Mouse (Mus musculus): Measurements from ENCODE around the gene Dhrs1. TPM values are rescaled to one million over a fixed set of nuclear protein-coding genes. Genes with fewer than 3 reads are reported as not detected.

Gene Dhrs1
- total RNA-seq, 2 experiments from 2014 or later, result 93.2 to 94.9 TPM

DNA sequence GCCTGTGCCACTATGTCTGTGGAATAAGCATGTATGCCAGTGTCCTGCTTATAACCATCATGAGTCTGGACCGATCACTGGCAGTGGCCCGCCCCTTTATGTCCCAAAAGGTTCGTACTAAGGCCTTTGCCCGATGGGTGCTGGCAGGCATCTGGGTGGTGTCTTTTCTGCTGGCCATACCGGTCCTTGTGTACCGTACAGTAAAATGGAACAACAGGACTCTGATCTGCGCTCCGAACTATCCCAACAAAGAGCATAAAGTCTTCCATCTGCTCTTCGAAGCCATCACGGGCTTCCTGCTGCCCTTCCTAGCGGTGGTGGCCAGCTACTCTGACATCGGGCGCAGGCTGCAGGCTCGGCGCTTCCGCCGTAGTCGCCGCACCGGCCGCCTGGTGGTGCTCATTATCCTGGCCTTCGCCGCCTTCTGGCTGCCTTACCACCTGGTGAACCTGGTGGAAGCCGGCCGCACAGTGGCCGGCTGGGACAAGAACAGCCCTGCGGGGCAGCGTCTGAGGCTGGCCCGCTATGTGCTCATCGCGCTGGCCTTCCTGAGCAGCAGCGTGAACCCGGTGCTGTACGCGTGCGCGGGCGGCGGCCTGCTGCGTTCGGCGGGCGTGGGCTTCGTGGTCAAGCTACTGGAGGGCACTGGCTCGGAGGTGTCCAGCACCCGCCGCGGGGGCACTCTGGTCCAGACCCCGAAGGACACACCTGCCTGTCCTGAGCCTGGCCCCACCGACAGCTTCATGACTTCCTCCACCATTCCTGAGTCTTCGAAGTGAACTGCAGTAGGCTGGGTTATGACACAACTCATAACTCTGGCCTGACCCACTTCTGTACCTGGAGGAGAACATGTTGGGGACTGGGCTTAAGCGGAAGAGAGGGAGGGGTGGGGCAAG lies 22.3 kb upstream of the Dhrs1 start:
- intact Hi-C loops (cut with DNase I), result no loop called here
- DNase-seq (ENCODE audit: extremely low spot score in 1 of 2, low spot score in 2 of 2), result peak in 1 of 2 experiments; percentile 74

DNA sequence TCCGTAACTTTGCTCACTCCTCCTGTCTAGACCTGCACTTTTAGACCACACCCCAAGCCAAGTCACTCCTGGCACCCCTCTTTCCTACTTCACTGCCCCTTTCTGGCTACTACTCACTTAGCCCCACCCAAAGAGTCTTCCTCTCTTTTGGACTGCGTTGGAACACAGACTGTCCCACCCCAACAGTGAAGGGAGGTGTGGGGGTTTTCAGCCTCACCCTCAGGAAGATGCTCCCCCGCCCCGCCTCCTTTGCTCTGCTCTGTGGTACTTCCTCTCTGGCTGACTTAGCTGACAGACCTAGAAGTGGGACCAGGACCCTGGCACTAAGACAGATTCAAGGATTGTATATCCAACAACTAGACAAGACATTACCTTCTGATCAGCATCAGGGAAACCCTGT lies 20.2 kb upstream of the Dhrs1 start, which contains the start of gene Ltb4r1:
Ltb4r1 (plus strand) TSS at position 267 of the 400 bp plus-strand sequence.
- DNase-seq (ENCODE audit: extremely low spot score in 1 of 2, low spot score in 2 of 2), result no peak
- intact Hi-C loops (cut with DNase I), result no loop called here

DNA sequence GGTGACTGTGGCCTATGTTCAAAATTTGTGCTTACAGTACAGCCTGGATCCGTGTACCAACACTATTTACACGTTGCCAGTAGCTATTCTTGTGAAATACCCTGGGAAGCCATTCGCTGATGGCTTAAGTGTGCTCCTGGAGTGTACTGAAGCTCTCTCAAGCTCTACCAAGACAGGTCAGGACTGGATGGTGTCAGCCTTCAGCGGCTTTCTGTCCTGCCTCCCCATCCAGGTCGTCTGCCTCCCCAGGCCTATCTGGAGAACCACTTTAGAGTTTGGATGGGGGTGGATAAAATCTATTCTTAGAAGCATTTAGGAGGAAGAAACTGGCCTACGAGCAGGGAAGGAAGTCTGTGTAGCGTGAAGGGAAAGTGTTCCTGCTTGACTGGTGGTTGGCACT lies 17.7 kb upstream of the Dhrs1 start:
- intact Hi-C loops (cut with DNase I), result loop anchor here (5.0 kb wide), 1 partner anchor 154 kb away; no protein-coding TSS in a partner anchor

DNA sequence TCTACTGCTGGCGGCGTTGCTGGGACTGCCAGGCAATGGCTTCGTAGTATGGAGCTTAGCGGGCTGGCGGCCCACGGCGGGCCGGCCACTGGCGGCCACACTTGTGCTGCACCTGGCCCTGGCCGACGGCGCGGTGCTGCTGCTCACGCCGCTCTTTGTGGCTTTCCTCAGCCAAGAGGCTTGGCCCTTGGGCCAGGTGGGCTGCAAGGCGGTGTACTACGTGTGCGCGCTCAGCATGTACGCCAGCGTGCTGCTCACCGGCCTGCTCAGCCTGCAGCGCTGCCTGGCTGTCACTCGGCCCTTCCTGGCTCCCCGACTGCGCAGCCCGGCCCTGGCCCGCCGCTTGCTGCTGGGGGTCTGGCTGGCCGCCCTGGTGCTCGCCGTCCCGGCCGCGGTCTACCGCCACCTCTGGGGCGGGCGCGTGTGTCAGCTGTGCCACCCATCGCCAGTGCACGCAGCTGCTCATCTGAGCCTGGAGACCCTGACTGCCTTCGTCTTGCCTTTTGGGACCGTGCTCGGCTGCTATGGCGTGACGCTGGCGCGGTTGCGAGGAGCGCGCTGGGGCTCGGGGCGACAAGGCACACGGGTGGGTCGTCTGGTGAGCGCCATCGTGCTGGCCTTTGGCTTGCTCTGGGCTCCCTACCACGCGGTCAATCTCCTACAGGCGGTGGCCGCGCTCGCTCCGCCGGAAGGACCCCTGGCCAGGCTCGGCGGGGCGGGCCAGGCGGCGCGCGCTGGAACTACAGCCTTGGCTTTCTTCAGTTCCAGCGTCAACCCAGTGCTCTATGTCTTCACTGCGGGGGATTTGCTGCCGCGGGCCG lies 16.7 kb upstream of the Dhrs1 start:
- intact Hi-C loops (cut with DNase I), result loop anchor here (5.0 kb wide), 1 partner anchor 155 kb away; no protein-coding TSS in a partner anchor
- DNase-seq (ENCODE audit: extremely low spot score in 1 of 2, low spot score in 2 of 2), result peak; percentile 31 to 74

More for the DNA sequence above, 17.7 kb upstream of the Dhrs1 start:
- no peak for DNase-seq (ENCODE audit: extremely low spot score in 1 of 2, low spot score in 2 of 2)

GRCm38 (mm10) chr14:55761163-55761562 lies 15.7 kb upstream of the Dhrs1 start, which contains the start of gene Ltb4r2:
Gene Ltb4r2, plus strand, starts transcription at chr14:55761428.
- DNase-seq (ENCODE audit: extremely low spot score in 1 of 2, low spot score in 2 of 2), result no peak
- intact Hi-C loops (cut with DNase I), result loop anchor here (5.0 kb wide), 1 partner anchor 156 kb away; no protein-coding TSS in a partner anchor

- peak; percentile 79 to 85 for DNase-seq (ENCODE audit: extremely low spot score in 1 of 2, low spot score in 2 of 2)
- intact Hi-C loops (cut with DNase I), result loop anchor here (5.0 kb wide), 1 partner anchor 157 kb away; no protein-coding TSS in a partner anchor
These were observed 14.7 kb upstream of the Dhrs1 start for GRCm38 (mm10) chr14:55760156-55760555.

DNA sequence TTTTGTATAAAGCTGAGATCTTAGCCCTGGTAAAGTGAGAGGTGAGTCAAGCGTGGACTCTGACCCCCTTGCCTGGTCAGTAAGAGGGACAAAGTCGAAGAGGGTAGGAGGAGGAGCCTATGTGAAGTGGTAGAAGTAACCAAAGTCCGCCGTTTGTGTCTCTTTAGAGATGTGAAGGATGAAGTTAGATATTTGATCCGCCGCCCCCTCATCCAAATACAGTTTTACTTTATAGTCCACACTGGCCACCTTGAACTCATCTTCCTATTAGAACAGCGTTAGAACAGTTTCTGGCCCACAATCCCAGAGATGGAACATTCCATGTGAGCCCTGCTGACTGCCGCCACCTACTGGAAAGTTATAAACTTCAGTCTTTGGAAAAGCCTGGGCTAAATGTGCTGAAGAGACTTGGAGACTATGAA lies 12.9 kb upstream of the Dhrs1 start, which contains the start of gene Cideb:
Cideb (minus strand) TSS at position 96 of the 422 bp plus-strand sequence.
- peak; percentile 49 to 55 for DNase-seq (ENCODE audit: extremely low spot score in 1 of 2, low spot score in 2 of 2)
- intact Hi-C loops (cut with DNase I), result no loop called here

- intact Hi-C loops (cut with DNase I), result no loop called here
These were observed 12.1 kb upstream of the Dhrs1 start for GRCm38 (mm10) chr14:55757566-55757965.

GRCm38 (mm10) chr14:55747051-55747847 lies 1.8 kb upstream of the Dhrs1 start:
- DNase-seq (ENCODE audit: extremely low spot score in 1 of 2, low spot score in 2 of 2), result no peak
- intact Hi-C loops (cut with DNase I), result no loop called here

More at GRCm38 (mm10) chr14:55757566-55757965, 12.1 kb upstream of the Dhrs1 start:
- no peak for DNase-seq (ENCODE audit: extremely low spot score in 1 of 2, low spot score in 2 of 2)

GRCm38 (mm10) chr14:55745861-55746237 lies 359 bp upstream of the Dhrs1 start:
- intact Hi-C loops (cut with DNase I), result no loop called here
- no peak for DNase-seq (ENCODE audit: extremely low spot score in 1 of 2, low spot score in 2 of 2)

- DNase-seq (ENCODE audit: extremely low spot score in 1 of 2, low spot score in 2 of 2), result peak; percentile 75 to 79
- intact Hi-C loops (cut with DNase I), result loop anchor here (1.0 kb wide), 1 partner anchor 60 kb away; no protein-coding TSS in a partner anchor
These were observed 1.8 kb downstream of the Dhrs1 start for GRCm38 (mm10) chr14:55743711-55744110.

DNA sequence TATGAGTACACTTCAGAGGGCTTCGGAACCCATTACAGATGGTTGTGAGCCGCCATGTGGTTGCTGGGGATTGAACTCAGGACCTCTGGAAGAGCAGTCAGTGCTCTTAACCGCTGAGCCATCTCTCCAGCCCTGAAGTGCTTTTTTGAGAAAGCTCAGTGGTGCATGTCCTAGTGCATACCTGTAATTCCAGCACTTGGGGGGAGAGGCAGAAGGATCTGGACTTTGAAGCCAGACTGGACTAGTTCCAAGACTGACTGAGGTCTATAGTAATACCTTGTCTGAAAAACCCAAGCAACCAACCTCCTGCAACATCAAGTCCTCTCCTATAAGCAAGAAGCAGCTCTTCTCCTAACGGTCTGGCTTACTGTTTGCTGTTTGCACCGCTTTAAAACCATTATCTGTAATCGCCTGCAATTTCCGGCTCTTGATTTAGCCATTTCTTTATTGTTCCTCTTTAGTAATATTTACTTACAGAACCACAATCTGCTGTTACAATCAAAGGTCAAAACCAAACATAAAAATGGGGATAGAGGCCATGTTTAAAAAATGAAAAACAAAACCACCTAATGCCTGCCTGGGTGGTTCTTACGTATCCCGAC lies 8.3 kb downstream of the Dhrs1 start:
- intact Hi-C loops (cut with DNase I), result no loop called here
- no peak for DNase-seq (ENCODE audit: extremely low spot score in 1 of 2, low spot score in 2 of 2)

DNA sequence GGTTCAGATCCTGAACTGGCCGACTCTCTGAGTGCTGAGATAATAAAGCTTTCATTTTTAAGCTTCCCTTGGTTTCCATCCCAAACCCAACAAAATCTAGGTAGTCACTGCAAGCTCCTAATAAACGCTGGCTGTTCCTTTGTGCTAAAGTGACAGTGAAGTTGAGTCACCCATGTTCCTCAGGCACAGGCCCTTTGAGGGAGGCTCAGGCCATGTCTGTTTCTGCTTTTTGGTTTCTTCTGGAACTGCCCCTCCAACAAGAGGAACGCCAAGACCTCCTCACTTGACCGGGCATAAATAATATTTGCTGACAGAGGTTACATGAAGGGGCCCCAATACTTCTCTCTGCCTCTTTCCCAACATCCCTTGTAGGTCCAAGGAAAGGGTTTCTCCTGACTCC lies 9.7 kb downstream of the Dhrs1 start:
- no peak for DNase-seq (ENCODE audit: extremely low spot score in 1 of 2, low spot score in 2 of 2)
- intact Hi-C loops (cut with DNase I), result no loop called here

DNA sequence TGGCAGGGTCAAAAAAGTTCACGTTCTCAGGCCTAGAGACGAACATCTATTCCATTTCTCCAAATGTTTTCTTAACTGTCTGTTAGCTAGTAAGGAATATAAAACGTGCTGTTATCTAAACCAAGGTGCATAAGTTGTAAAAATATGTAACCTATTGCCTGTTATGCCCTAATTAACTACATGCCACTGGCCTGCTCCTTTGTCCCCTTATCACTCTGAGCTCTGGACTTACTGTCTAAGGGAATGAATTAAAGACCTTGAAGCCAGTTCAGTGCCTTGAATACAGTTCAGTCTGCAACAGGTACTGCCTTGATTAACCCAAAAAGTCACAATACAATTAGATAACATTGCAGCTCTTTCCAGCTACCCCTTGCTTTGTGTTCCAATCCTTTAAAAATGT lies 10.2 kb downstream of the Dhrs1 start:
- no peak for DNase-seq (ENCODE audit: extremely low spot score in 1 of 2, low spot score in 2 of 2)
- intact Hi-C loops (cut with DNase I), result no loop called here

GRCm38 (mm10) chr14:55734869-55735268 lies 10.6 kb downstream of the Dhrs1 start:
- DNase-seq (ENCODE audit: extremely low spot score in 1 of 2, low spot score in 2 of 2), result no peak
- intact Hi-C loops (cut with DNase I), result no loop called here

DNA sequence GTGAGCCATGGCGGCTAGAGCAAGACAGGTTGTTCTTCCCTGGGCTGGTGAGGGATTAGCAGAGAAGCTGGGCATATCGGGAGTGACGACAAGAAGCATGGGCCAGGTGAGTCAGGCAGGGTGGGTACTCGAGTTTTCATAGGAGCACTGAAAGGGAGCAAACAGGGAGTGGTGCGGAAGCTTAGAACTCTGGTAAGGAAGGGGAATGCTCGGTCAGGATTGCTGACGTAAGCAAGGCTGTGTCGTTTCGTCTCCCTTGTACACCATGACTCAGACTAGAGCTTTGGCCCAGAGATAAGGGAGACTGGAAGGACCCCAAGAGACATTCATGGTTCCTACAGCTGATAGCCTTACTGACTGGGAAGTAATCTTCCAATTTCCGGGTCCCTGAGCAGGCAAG lies 11.6 kb downstream of the Dhrs1 start:
- no peak for DNase-seq (ENCODE audit: extremely low spot score in 1 of 2, low spot score in 2 of 2)
- intact Hi-C loops (cut with DNase I), result no loop called here

- intact Hi-C loops (cut with DNase I), result no loop called here
- peak in 1 of 2 experiments; percentile 76 for DNase-seq (ENCODE audit: extremely low spot score in 1 of 2, low spot score in 2 of 2)
These were observed 14.9 kb downstream of the Dhrs1 start for GRCm38 (mm10) chr14:55730531-55731032.

DNA sequence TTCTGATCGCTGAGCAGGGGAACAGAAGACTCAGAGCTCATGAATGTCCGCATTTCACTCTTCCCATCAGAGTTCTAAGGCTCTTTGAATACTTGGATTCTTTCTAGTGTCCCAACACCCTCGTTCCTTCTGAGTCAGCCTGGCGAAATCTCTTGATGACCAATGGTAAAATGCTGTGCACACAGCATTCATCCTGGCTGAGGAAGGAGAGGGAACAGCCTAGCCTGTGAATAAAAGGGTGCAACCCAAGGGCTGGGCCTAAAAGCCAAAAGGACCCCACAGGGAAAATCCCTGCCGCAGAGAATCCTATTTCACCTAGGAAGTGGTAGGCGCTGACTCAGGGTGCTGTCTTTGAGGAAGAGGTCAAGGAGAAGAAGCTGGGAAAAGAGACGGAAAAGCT lies 15.4 kb downstream of the Dhrs1 start:
- DNase-seq (ENCODE audit: extremely low spot score in 1 of 2, low spot score in 2 of 2), result no peak
- intact Hi-C loops (cut with DNase I), result no loop called here
